Mouse (Mus musculus) lung, postnatal 0 days (tissue): ENCODE measurements around the gene Gal3st1.
A peak's percentile ranks its signal among the peaks of the same experiment; 100 is the strongest.

Experiments
- CTCF ChIP-seq: IDR thresholded peaks from 2 replicates; pipeline ENCODE4 v1.5.1; 2016; ENCODE audit warnings: antibody characterized with exemption, mild to moderate bottlenecking
- EP300 ChIP-seq: IDR thresholded peaks from 2 replicates; pipeline ENCODE4 v1.6.1; 2016; ENCODE audit warnings: antibody characterized with exemption, mild to moderate bottlenecking, control low read depth

- 0 out of 2 replicates have a peak, but pooled peaks have one; percentile 20 for TF ChIP-seq CTCF
- no peak for TF ChIP-seq EP300
These were observed 50.0 kb downstream of the Gal3st1 start for GRCm38 (mm10) chr11:4033471-4033870.
